Comparison of ENCODE assay signal across 9 mouse cellular contexts in the genomic region with DNA sequence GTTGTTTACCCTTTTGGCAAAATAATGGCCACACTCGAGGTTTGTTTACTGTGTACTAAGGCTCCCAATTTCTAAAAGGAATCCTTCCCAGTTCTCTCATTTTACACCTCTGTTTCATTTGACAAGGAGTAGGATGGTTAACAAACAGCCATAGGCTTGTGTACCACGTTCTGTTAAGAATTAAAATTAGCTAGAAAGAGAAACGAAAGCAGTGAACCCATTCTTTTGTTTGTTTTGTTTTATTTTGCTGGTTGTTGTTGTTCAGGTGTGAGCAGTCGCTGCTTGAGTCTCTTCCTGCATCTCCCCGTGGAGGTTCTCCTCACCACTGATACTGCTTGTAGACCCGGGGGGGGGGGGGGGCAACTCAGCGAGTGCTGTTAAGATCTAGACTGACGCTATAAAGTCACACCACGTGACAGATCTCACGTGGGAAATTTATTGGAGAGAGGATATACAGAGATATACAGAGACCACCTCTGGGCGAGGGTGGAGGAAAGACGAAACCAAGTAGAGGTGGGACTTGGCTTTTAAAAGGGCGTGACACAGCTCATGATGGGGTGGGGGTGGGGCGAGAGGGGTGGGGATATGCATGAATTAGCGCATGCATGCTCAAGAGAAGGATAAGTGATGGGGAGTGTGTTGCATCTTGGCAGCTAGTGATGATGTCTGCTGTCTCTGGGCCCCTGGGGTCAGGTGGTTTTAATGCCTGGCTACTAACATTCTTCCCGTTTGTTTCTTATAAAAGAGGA. TPM values are rescaled to one million over a fixed set of nuclear protein-coding genes. Genes with fewer than 3 reads are reported as not detected.
A peak's percentile ranks its signal among the peaks of the same experiment; 100 is the strongest.
DNase-seq lines count a peak whose midpoint lies in the region; ATAC-seq lines count a peak whose summit lies in the region.
"Had no signal": no experiment of that assay in that cellular context is flagged by ENCODE, and none has a peak within 500 bp of the region (broad histone marks: within the 10 kb centered on the region; RNA-seq: fewer than 3 reads in every experiment).

No protein-coding gene starts in this region.

- H3K4me3 ChIP-seq in kidney, embryonic 16.5 days (ENCODE audit: low read length) = peak overlapping the region; percentile 38
- peak overlapping the region; percentile 24 for H3K4me3 ChIP-seq in embryonic facial prominence, embryonic 14.5 days (ENCODE audit: low read depth, low read length)
- peak overlapping the region; percentile 36 for H3K4me3 ChIP-seq in intestine, embryonic 16.5 days (ENCODE audit: low read length)
- no peak overlapping the region for H3K4me3 ChIP-seq in neural tube, embryonic 12.5 days

- H3K36me3 ChIP-seq in kidney, embryonic 16.5 days (ENCODE audit: insufficient read depth, low read length) = no peaks in the 10 kb centered on the region
- H3K36me3 ChIP-seq in embryonic facial prominence, embryonic 14.5 days (ENCODE audit: control insufficient read depth, insufficient read depth, low read length) = no peaks in the 10 kb centered on the region
- no peaks in the 10 kb centered on the region for H3K36me3 ChIP-seq in intestine, embryonic 16.5 days (ENCODE audit: control insufficient read depth, insufficient read depth, low read length)
- H3K36me3 ChIP-seq in neural tube, embryonic 12.5 days = no peaks in the 10 kb centered on the region

- no peak overlapping the region for H3K9ac ChIP-seq in kidney, embryonic 16.5 days (replicated peaks; ENCODE audit: low read length)
- no peak overlapping the region for H3K9ac ChIP-seq in embryonic facial prominence, embryonic 14.5 days (ENCODE audit: low read depth, low read length)
- no peak overlapping the region for H3K9ac ChIP-seq in intestine, embryonic 16.5 days (ENCODE audit: low read depth, low read length)
- H3K9ac ChIP-seq in neural tube, embryonic 12.5 days = no peak overlapping the region

- no peak for DNase-seq in kidney, postnatal 4 days
- DNase-seq in embryonic facial prominence, embryonic 14.5 days (ENCODE audit: low spot score) = no peak
- no peak for DNase-seq in spleen, postnatal 10 days (ENCODE audit: low spot score in 2 of 2)
- no peak for DNase-seq in cerebellum, adult 11-12 months
- DNase-seq in urinary bladder, postnatal 4 days (ENCODE audit: low spot score in 2 of 2) = no peak
- DNase-seq: kidney, adult 18-20 months had no signal

- no peak overlapping the region for H3K27ac ChIP-seq in kidney, embryonic 16.5 days (ENCODE audit: low read length)
- H3K27ac ChIP-seq in embryonic facial prominence, embryonic 14.5 days (replicated peaks; ENCODE audit: low read depth, low read length) = no peak overlapping the region
- H3K27ac ChIP-seq in intestine, embryonic 16.5 days (ENCODE audit: low read length) = no peak overlapping the region
- no peak overlapping the region for H3K27ac ChIP-seq in neural tube, embryonic 12.5 days

- peaks cover 12% of the 10 kb centered on the region for H3K4me1 ChIP-seq in kidney, embryonic 16.5 days (ENCODE audit: insufficient read depth, low read length)
- H3K4me1 ChIP-seq in embryonic facial prominence, embryonic 14.5 days (ENCODE audit: control insufficient read depth, insufficient read depth, low read length) = 0 out of 2 replicates have a peak, but pooled peaks cover 3% of the 10 kb centered on the region
- peaks cover 10% of the 10 kb centered on the region for H3K4me1 ChIP-seq in intestine, embryonic 16.5 days (ENCODE audit: control insufficient read depth, insufficient read depth, low read length)
- peaks cover 8% of the 10 kb centered on the region; the same call in 1 of the 2 replicates for H3K4me1 ChIP-seq in neural tube, embryonic 12.5 days

- H3K27me3 ChIP-seq in kidney, embryonic 16.5 days (ENCODE audit: insufficient read depth, low read length) = peaks cover 10% of the 10 kb centered on the region; the same call in 1 of the 2 replicates
- peaks cover 15% of the 10 kb centered on the region; the same call in 1 of the 2 replicates for H3K27me3 ChIP-seq in embryonic facial prominence, embryonic 14.5 days (replicated peaks; ENCODE audit: control insufficient read depth, insufficient read depth, low read length)
- peaks cover 4% of the 10 kb centered on the region; the same call in 1 of the 2 replicates for H3K27me3 ChIP-seq in intestine, embryonic 16.5 days (replicated peaks; ENCODE audit: control insufficient read depth, insufficient read depth, low read length)
- H3K27me3 ChIP-seq in neural tube, embryonic 12.5 days (replicated peaks) = no peaks in the 10 kb centered on the region

- H3K4me2 ChIP-seq in kidney, embryonic 16.5 days (replicated peaks; ENCODE audit: low read depth, low read length) = peak overlapping the region; percentile 59
- peak overlapping the region; percentile 56 for H3K4me2 ChIP-seq in embryonic facial prominence, embryonic 14.5 days (ENCODE audit: low read depth, low read length)
- H3K4me2 ChIP-seq in intestine, embryonic 16.5 days (ENCODE audit: low read depth, low read length) = peak overlapping the region; percentile 63
- peak overlapping the region; percentile 53 for H3K4me2 ChIP-seq in neural tube, embryonic 12.5 days (replicated peaks)

- WGBS in kidney, embryonic 16.5 days = 7% methylated on average over 16 of the region's 16 CpGs
- WGBS in embryonic facial prominence, embryonic 14.5 days = 13% methylated on average over 16 of the region's 16 CpGs
- WGBS in intestine, embryonic 16.5 days = 6% methylated on average over 16 of the region's 16 CpGs
- 12% methylated on average over 16 of the region's 16 CpGs for WGBS in neural tube, embryonic 12.5 days

- no peaks in the 10 kb centered on the region for H3K9me3 ChIP-seq in kidney, embryonic 16.5 days (ENCODE audit: low read length)
- H3K9me3 ChIP-seq in embryonic facial prominence, embryonic 14.5 days (ENCODE audit: control insufficient read depth, low read length) = no peaks in the 10 kb centered on the region
- no peaks in the 10 kb centered on the region for H3K9me3 ChIP-seq in intestine, embryonic 16.5 days (ENCODE audit: control insufficient read depth, low read length)
- no peaks in the 10 kb centered on the region for H3K9me3 ChIP-seq in neural tube, embryonic 12.5 days

- ATAC-seq in kidney, embryonic 16.5 days (ENCODE audit: low FRiP score, low TSS enrichment) = no peak
- peak; percentile 60 for ATAC-seq in embryonic facial prominence, embryonic 14.5 days (ENCODE audit: low read depth)
- ATAC-seq in intestine, embryonic 16.5 days = peak; percentile 55; the same call in 1 of the 2 replicates
- peak; percentile 46; the same call in 1 of the 2 replicates for ATAC-seq in neural tube, embryonic 12.5 days (ENCODE audit: low FRiP score, low read depth)

RNA-seq across cellular contexts. Expression of gene Mtnr1a, which starts 41.3 kb away (rescaled TPM):
- polyA plus RNA-seq in kidney, embryonic 16.5 days (2015; fragmentation: Nextera tagmentation; extraction: Ambion mirVana) = not detected in 2 replicates
- 0.34 TPM in 1 of 2 replicates, not detected in the other for polyA plus RNA-seq in embryonic facial prominence, embryonic 14.5 days (2014; fragmentation: Nextera tagmentation; extraction: Ambion mirVana)
- polyA plus RNA-seq in intestine, embryonic 16.5 days (2015; fragmentation: Nextera tagmentation; extraction: Ambion mirVana) = 0.49 and 0.50 TPM in 2 replicates
- 0.41 and 0.56 TPM in 2 replicates for polyA plus RNA-seq in neural tube, embryonic 12.5 days (2016; fragmentation: Nextera tagmentation; extraction: Ambion mirVana)
